In the genomic region with DNA sequence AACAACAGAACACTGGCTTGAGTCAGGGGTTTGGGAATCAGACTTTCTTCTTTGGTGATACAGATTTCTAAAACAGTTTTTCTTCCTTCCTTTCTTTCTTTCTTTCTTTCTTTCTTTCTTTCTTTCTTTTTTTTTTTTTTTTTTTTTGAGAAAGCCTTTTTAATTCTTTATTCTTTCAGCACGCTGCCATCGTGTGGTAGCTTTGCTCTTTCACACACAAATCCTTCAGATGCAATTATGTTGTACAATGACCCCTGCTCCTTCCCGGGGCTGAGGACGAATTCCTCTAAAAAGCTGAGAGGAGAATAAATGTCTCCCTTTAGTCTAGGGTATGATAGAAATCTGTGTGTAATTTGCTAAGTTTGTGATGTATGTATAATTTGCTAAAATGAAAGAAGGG, we compare ENCODE assay signal across 11 mouse cellular contexts. TPM values are rescaled to one million over a fixed set of nuclear protein-coding genes. Genes with fewer than 3 reads are reported as not detected.
DNase-seq lines count a peak whose midpoint lies in the region; ATAC-seq and TF ChIP-seq lines count a peak whose summit lies in the region.
"Had no signal": no experiment of that assay in that cellular context is flagged by ENCODE, and none has a peak within 500 bp of the region (broad histone marks: within the 10 kb centered on the region; RNA-seq: fewer than 3 reads in every experiment).

No protein-coding gene starts in this region.

- H3K4me1 ChIP-seq in intestine, postnatal 0 days (replicated peaks; ENCODE audit: control insufficient read depth, insufficient read depth, low read length): no peaks in the 10 kb centered on the region
- H3K4me1 ChIP-seq in intestine, embryonic 15.5 days (replicated peaks): no peaks in the 10 kb centered on the region
- no peaks in the 10 kb centered on the region for H3K4me1 ChIP-seq in stomach, postnatal 0 days (replicated peaks; ENCODE audit: control insufficient read depth, insufficient read depth)
- H3K4me1 ChIP-seq: lung, embryonic 15.5 days had no signal

- H3K27ac ChIP-seq in intestine, postnatal 0 days (ENCODE audit: low read depth, low read length): no peak overlapping the region
- H3K27ac ChIP-seq in intestine, embryonic 15.5 days: no peak overlapping the region
- no peak overlapping the region for H3K27ac ChIP-seq in stomach, postnatal 0 days (replicated peaks)
- H3K27ac ChIP-seq: lung, embryonic 15.5 days had no signal

- DNase-seq in adrenal gland, postnatal 14 days: peak; percentile 10
- DNase-seq in adrenal gland, adult 2 months: no peak
- peak; percentile 13 for DNase-seq in right cerebral cortex, postnatal 4 days
- no peak for DNase-seq in right cerebral cortex, postnatal 14 days
- no peak for DNase-seq in stomach, postnatal 0 days (ENCODE audit: low spot score)
- no peak for DNase-seq in natural killer cell, adult 2 months (ENCODE audit: low spot score in 2 of 2)
- DNase-seq: layer of hippocampus, adult 9-11 months had no signal

- no peaks in the 10 kb centered on the region for H3K36me3 ChIP-seq in intestine, postnatal 0 days (ENCODE audit: control insufficient read depth, insufficient read depth)
- no peaks in the 10 kb centered on the region for H3K36me3 ChIP-seq in intestine, embryonic 15.5 days
- no peaks in the 10 kb centered on the region for H3K36me3 ChIP-seq in stomach, postnatal 0 days (ENCODE audit: control insufficient read depth, insufficient read depth, low read length)
- H3K36me3 ChIP-seq: lung, embryonic 15.5 days had no signal

- peak; percentile 39 for TF ChIP-seq CTCF in intestine, postnatal 0 days (IDR thresholded peaks at IDR 0.05; ENCODE audit: low read depth)
- TF ChIP-seq CTCF in stomach, postnatal 0 days (IDR thresholded peaks at IDR 0.05; ENCODE audit: low read depth): peak; percentile 48

- no peaks in the 10 kb centered on the region for H3K9me3 ChIP-seq in intestine, postnatal 0 days (ENCODE audit: control insufficient read depth)
- H3K9me3 ChIP-seq in intestine, embryonic 15.5 days: no peaks in the 10 kb centered on the region
- H3K9me3 ChIP-seq in stomach, postnatal 0 days (ENCODE audit: control insufficient read depth, low read length): no peaks in the 10 kb centered on the region
- H3K9me3 ChIP-seq: lung, embryonic 15.5 days had no signal

- WGBS in intestine, postnatal 0 days: 30% methylated on average over 4 of the region's 4 CpGs
- 22% methylated on average over 4 of the region's 4 CpGs for WGBS in intestine, embryonic 15.5 days
- WGBS in stomach, postnatal 0 days: 28% methylated on average over 4 of the region's 4 CpGs

- no peak overlapping the region for H3K4me3 ChIP-seq in intestine, postnatal 0 days (ENCODE audit: low read depth, low read length)
- H3K4me3 ChIP-seq in intestine, embryonic 15.5 days (replicated peaks): no peak overlapping the region
- H3K4me3 ChIP-seq in stomach, postnatal 0 days (ENCODE audit: low read depth, low read length): no peak overlapping the region
- H3K4me3 ChIP-seq: lung, embryonic 15.5 days had no signal

- no peak for TF ChIP-seq EP300 in stomach, postnatal 0 days (optimal IDR thresholded peaks at IDR 0.05)

- ATAC-seq in intestine, postnatal 0 days: no peak
- no peak for ATAC-seq in intestine, embryonic 15.5 days
- no peak for ATAC-seq in stomach, postnatal 0 days (ENCODE audit: low FRiP score, low TSS enrichment)
- ATAC-seq: hindbrain, embryonic 16.5 days had no signal

- no peak overlapping the region for H3K4me2 ChIP-seq in intestine, postnatal 0 days (replicated peaks; ENCODE audit: low read depth)
- H3K4me2 ChIP-seq in intestine, embryonic 15.5 days (replicated peaks): no peak overlapping the region
- no peak overlapping the region for H3K4me2 ChIP-seq in stomach, postnatal 0 days (replicated peaks; ENCODE audit: low read depth)
- H3K4me2 ChIP-seq: lung, embryonic 15.5 days had no signal

- H3K9ac ChIP-seq in intestine, postnatal 0 days (ENCODE audit: low read depth, low read length): no peak overlapping the region
- H3K9ac ChIP-seq in intestine, embryonic 15.5 days: no peak overlapping the region
- H3K9ac ChIP-seq in stomach, postnatal 0 days (ENCODE audit: low read length): no peak overlapping the region
- H3K9ac ChIP-seq: lung, embryonic 15.5 days had no signal

- H3K27me3 ChIP-seq in intestine, postnatal 0 days (replicated peaks; ENCODE audit: control insufficient read depth, insufficient read depth, low read length): no peaks in the 10 kb centered on the region
- no peaks in the 10 kb centered on the region for H3K27me3 ChIP-seq in intestine, embryonic 15.5 days (replicated peaks)
- no peaks in the 10 kb centered on the region for H3K27me3 ChIP-seq in stomach, postnatal 0 days (ENCODE audit: control insufficient read depth, insufficient read depth, low read length)
- H3K27me3 ChIP-seq: lung, embryonic 15.5 days had no signal

RNA-seq across cellular contexts. Expression of a gene that starts 45.6 kb away (rescaled TPM):
- 228 and 256 TPM in 2 replicates for total RNA-seq in adrenal gland, postnatal 14 days (2021)
- total RNA-seq in adrenal gland, adult 2 months (2021): 100 to 1,000 TPM; 128 to 131 TPM
- polyA plus RNA-seq in adrenal gland, adult 2 months (2012; rRNA removed): 178 and 236 TPM in 2 replicates
- polyA plus RNA-seq in intestine, postnatal 0 days (2015; fragmentation: Nextera tagmentation; extraction: Ambion mirVana): 922 and 974 TPM in 2 replicates
- polyA plus RNA-seq in intestine, embryonic 15.5 days (2015; fragmentation: Nextera tagmentation; extraction: Ambion mirVana): 1,494 and 1,747 TPM in 2 replicates
- polyA plus RNA-seq in stomach, postnatal 0 days (2015; fragmentation: Nextera tagmentation; extraction: Ambion mirVana): 779 and 844 TPM in 2 replicates

RNA-seq across cellular contexts. Expression of a gene that starts 48.8 kb away (rescaled TPM):
- total RNA-seq in adrenal gland, postnatal 14 days (2021): 17.8 and 19.5 TPM in 2 replicates
- 10 to 100 TPM; 20.6 to 22.1 TPM for total RNA-seq in adrenal gland, adult 2 months (2021)
- 2.9 and 3.3 TPM in 2 replicates for polyA plus RNA-seq in adrenal gland, adult 2 months (2012; rRNA removed)
- 10.6 and 11.1 TPM in 2 replicates for polyA plus RNA-seq in intestine, postnatal 0 days (2015; fragmentation: Nextera tagmentation; extraction: Ambion mirVana)
- 13.5 and 14.0 TPM in 2 replicates for polyA plus RNA-seq in intestine, embryonic 15.5 days (2015; fragmentation: Nextera tagmentation; extraction: Ambion mirVana)
- polyA plus RNA-seq in stomach, postnatal 0 days (2015; fragmentation: Nextera tagmentation; extraction: Ambion mirVana): 10.8 and 12.6 TPM in 2 replicates

Comparison
In these comparisons a context has a peak if more than half of its experiments do, and no peak if none do; other contexts are left out.
1. DNase-seq: peak in adrenal gland, postnatal 14 days (single experiment) and right cerebral cortex, postnatal 4 days (single experiment); none in adrenal gland, adult 2 months (single experiment), right cerebral cortex, postnatal 14 days (single experiment), stomach, postnatal 0 days (single experiment) and natural killer cell, adult 2 months (0 of 2).